Mouse (Mus musculus) thymus, postnatal 0 days (tissue): Measurements from ENCODE around the gene Moap1. TPM values are rescaled to one million over a fixed set of nuclear protein-coding genes. Genes with fewer than 3 reads are reported as not detected.
A peak's percentile ranks its signal among the peaks of the same experiment; 100 is the strongest.

Experiments
- DNase-seq: peaks from one replicate; pipeline ENCODE4 v3.0.0-alpha.2; 2015; ENCODE audit warnings: low spot score
- polyA plus RNA-seq: library from polyadenylated mRNA; unstranded; fragments of >200 nt; fragmentation: Nextera tagmentation; extraction: Ambion mirVana; gene quantifications from 2 replicates; pipeline ENCODE4 v1.2.1, GENCODE M21; 2015

The Moap1 gene
- polyA plus RNA-seq, 1 experiment from 2014 or later, result 16.1 TPM

- no peak for DNase-seq
These were observed 37.4 kb downstream of the Moap1 start for GRCm38 (mm10) chr12:102705906-102706640.

- peak; percentile 92 for DNase-seq
These were observed 38.1 kb downstream of the Moap1 start for GRCm38 (mm10) chr12:102705216-102705871.

- no peak for DNase-seq
These were observed 38.8 kb downstream of the Moap1 start, which contains the start of gene Itpk1 for GRCm38 (mm10) chr12:102704457-102705198. TSS of gene Itpk1 (minus strand) at chr12:102704930.

DNA sequence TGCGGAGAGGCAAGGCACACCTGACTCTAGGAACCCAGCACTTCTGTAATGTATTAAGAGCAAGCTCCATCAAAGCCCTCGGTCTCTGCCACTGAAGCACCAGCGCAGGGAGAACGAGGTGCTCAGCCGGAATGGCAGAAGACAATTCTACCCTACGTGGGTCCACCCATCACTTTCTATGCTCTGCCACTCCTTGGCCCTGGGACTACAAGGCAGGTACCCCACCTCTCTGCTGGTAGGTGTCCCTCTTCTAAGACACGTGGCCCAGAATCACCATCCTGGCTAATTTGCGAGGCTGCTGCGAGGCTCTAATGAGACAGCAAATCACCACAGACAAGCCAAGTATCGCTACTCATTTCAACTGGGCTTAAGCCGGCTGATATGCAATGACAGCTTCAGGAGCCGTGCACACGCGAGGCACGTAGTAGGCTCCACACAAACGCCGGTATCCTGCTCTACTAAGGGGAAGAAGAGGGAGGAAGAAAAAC, 39.5 kb downstream of the Moap1 start:
- peak; percentile 41 for DNase-seq

GRCm38 (mm10) chr12:102703441-102703840, 40.0 kb downstream of the Moap1 start:
- DNase-seq, result no peak

DNA sequence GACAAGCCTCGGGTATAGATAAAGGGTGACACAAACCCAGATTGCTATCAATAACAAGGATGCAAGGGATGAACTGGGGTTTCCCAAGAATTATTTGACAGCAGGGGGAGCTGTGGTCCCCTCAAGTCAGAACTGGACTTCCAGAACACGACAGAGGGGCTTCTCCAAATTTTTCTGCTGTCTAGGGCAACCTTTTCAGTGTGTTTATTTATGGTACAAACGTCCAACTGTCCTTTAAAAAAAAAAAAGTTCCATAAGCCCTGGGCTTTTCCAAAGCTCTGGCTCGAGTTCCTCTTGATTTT, 40.4 kb downstream of the Moap1 start:
- DNase-seq, result no peak

DNA sequence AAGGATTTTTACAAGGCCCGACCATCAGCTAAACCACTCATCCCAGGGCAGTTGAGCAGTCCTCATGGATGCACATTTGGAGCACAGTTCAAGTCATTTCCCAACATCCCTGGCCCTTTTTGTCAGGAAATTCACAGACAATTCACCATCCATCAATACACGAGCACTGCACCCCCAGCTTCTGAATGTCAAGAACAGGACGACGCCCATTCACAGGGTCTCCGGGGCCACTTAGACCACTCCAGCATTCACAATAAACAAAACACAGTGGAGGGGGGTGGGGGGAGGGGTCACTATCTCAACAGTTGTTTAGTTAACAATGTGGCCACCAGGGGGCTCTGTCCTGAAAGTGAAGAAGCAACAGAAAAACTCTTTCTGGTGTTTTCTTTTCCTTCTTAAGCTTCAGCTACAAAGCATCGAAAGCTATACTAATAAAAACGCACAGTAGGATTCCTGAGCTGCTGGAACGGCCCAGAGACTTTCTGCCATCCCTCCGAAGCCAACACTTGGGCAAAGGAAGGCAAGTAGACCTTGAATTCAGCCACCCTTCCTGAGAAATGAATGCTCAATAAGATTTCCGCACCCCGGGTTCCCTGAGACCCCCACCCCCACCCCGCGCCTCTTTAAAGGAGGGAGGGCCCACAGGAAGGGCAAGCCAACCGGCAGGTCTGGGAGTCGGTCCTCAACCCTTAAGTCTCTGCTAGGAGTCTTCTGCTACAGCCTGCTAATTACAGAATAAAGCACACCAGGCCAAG, 40.9 kb downstream of the Moap1 start:
- DNase-seq, result peak; percentile 91

- no peak for DNase-seq
These were observed 41.7 kb downstream of the Moap1 start for GRCm38 (mm10) chr12:102701691-102702207.

DNA sequence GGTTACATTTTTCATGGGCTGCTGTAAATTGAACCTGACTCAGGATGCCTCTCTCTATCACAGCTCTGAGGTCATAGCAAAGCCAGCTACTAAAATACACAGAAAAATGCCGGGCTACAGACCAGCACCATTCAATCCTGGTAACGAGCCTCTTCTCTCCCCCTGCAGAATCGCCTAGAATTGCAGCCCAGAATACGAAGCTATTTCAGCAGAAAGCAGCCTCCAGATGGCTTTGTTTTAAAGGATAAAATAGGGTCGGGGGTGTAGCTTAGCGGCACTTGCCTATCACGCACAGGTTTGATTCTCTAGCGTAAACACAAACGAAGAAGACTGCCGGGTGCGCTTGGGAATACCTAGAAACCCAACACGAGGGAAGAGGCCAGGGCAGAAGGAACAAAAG, 43.0 kb downstream of the Moap1 start:
- no peak for DNase-seq

- DNase-seq, result peak; percentile 19
These were observed 44.3 kb downstream of the Moap1 start for GRCm38 (mm10) chr12:102699156-102699555.

DNA sequence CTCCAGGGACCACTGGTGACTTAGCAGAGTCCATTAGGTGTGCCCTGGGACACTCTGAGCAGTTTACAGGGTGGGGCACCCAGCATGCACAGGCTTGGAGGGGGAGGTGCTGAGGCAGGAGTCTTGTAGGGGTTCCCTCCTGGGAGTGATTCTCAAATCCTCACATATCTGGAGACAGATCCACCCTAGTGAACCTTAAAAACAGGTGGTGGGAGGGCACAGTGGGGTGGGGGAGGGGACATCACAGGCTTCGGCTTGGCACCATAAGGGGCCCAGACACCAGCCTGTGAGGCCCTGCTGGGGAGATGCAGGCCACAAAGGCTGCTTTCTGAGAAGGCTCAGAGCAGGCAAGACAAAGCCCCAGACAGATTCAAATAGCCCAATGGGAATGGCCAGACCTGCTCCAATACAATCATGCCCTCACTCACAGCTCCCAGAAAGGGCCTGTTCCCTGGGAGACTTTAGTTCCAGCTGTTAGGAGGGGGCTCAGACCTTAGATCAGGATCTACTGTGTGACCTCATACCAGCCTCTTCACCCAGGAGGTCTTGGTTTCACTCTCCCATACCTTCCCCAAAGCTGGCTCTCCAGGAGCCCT, 45.3 kb downstream of the Moap1 start:
- peak; percentile 86 for DNase-seq

- DNase-seq, result no peak
These were observed 46.1 kb downstream of the Moap1 start for GRCm38 (mm10) chr12:102697381-102697780.

DNA sequence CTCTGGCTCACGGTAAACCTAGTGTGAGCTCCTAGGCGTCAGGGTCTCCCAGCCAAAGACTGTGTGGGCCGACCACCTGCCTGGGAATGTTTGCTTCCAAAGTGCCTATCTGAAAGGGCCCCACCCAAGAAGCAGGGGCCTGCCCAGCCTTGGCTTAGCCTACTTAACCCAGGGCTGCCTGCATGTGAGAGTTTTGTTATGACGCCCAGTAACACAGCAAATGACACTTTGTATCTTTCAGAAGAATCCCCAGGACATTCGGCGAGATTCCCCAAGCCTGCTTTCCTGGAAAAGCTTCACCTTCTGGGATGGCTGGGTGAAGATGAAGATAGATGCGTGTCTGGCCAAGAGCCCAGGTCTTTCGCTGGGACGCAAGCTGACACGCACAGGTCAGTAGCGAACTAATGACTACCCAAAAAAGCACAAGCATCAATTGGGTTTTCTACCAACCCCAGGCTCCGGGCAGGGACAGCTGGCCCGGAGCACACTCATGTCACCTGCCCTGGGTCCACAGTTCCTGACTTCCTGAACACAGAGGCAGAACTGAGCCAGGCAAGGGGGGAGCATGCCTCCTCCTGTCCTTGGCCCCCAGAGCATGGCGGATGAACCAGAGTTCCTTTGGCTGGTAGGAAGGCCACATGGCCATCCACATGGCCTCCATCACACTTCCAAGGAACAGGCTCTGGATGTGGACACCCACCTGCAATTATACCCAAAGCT, 46.7 kb downstream of the Moap1 start:
- DNase-seq, result no peak

DNA sequence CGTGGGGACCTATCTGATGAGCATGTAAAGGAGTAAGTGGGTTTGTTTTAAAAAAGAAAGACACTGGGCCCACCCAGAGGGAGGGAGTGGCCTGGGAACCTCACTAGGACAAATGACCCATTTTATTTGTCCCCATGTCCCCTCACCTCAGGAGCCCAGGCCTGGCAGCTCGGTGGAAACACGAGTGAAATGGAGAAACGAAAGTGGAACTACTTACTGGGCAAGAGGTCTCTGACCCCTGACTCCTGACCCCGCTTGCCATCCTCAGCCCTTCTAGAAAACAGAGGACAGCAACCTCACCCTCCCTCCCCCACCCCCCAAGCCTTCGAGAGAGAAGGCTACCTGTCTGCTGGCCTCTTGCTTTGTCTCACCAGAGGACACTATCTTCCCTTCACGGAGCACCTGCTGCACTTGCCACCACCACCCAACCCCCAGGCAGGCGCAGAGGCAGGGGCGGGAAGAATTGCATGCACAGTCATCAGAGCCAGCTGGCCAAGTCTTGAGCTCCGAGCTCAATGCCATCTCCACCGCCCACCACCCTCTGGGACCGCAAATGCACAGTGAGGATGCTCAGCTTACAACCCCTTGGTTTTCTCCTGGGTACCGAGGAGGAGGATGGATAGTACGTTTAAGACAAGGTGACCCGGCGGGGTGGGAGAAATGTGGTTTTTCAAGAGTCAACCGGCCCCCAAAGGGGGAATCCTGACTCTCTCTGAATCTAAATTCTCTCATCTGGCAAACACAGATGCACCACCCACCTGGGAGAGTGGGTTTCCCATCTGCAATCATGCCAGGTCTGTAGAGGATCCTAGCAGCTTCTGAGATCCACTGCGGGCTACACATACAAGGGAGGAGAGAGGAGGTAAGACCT, 47.9 kb downstream of the Moap1 start:
- DNase-seq, result peak; percentile 74

Other genes starting within 250 kb of the Moap1 start
- gene Chga, start 188.7 kb downstream of the Moap1 start, polyA plus RNA-seq, result 13.2 and 25.2 TPM in 2 replicates
- 18.6 and 19.9 TPM in 2 replicates for gene Itpk1, start 38.7 kb downstream of the Moap1 start, polyA plus RNA-seq
- gene Tmem251, start 101 bp upstream of the Moap1 start, polyA plus RNA-seq, result 18.6 and 20.5 TPM in 2 replicates
- gene Gm28051, start 14.1 kb upstream of the Moap1 start, polyA plus RNA-seq, result not detected in 2 replicates
- 28.4 and 31.8 TPM in 2 replicates for gene Gon7, start 14.1 kb upstream of the Moap1 start, polyA plus RNA-seq
- 35.4 and 39.9 TPM in 2 replicates for gene Ubr7, start 14.3 kb upstream of the Moap1 start, polyA plus RNA-seq
- gene Gm20604, start 15.0 kb upstream of the Moap1 start, polyA plus RNA-seq, result 19.0 and 19.3 TPM in 2 replicates
- gene Btbd7, start 134.8 kb upstream of the Moap1 start, polyA plus RNA-seq, result 11.0 and 12.9 TPM in 2 replicates
- gene Cox8c, start 155.7 kb upstream of the Moap1 start, polyA plus RNA-seq, result not detected in 2 replicates
- gene Unc79, start 205.2 kb upstream of the Moap1 start, polyA plus RNA-seq, result 1.1 and 1.7 TPM in 2 replicates